Mouse (Mus musculus) hindbrain, embryonic 11.5 days (tissue): ENCODE measurements at regions not wholly inside any gene's neighbourhood (a gene's known extent, or its start where the extent isn't known, plus 50 kb on each side); places are given as distances from the start of the nearest gene placed in this dataset.

Experiments used
- ATAC-seq: fragments of 200-750 bp; cut with Nextera tagmentation; 2 replicates; pipeline ENCODE4 v1.8.0; 2017; ENCODE audit warnings: mild to moderate bottlenecking, moderate TSS enrichment, moderate library complexity; ENCODE audit not compliant: low FRiP score
- DNase-seq: peaks from one replicate; pipeline ENCODE4 v3.0.0-alpha.2; 2015; ENCODE audit warnings: low spot score
- H3K27ac ChIP-seq: fragments of 300-500 bp; sonication (generic); 2 replicates; pipeline ENCODE4 v1.5.1; 2014; ENCODE audit warnings: mild to moderate bottlenecking, low read depth, low read length
- H3K27me3 ChIP-seq: fragments of 300-500 bp; sonication (generic); 2 replicates; pipeline ENCODE4 v1.6.1; 2014; ENCODE audit warnings: mild to moderate bottlenecking, low read length, moderate library complexity, mixed read lengths; ENCODE audit not compliant: control insufficient read depth, insufficient read depth
- H3K36me3 ChIP-seq: fragments of 300-500 bp; sonication (generic); 2 replicates; pipeline ENCODE4 v1.6.1; 2014; ENCODE audit warnings: mild to moderate bottlenecking, low read length, moderate library complexity, mixed read lengths; ENCODE audit not compliant: control insufficient read depth, insufficient read depth
- H3K4me1 ChIP-seq: fragments of 300-500 bp; sonication (generic); replicated peaks from 2 replicates; pipeline ENCODE4 v1.6.1; 2014; ENCODE audit warnings: low read length, mixed read lengths; ENCODE audit not compliant: control insufficient read depth, insufficient read depth
- H3K4me2 ChIP-seq: fragments of 300-500 bp; sonication (generic); replicated peaks from 2 replicates; pipeline ENCODE4 v1.6.1; 2014; ENCODE audit warnings: mild to moderate bottlenecking, low read depth, low read length
- H3K4me3 ChIP-seq: fragments of 300-500 bp; sonication (generic); 2 replicates; pipeline ENCODE4 v1.5.1; 2014; ENCODE audit warnings: low read depth, low read length
- H3K9ac ChIP-seq: fragments of 300-500 bp; sonication (generic); 2 replicates; pipeline ENCODE4 v1.6.1; 2014; ENCODE audit warnings: low read depth, low read length
- H3K9me3 ChIP-seq: fragments of 300-500 bp; sonication (generic); 2 replicates; pipeline ENCODE4 v1.6.1; 2016; ENCODE audit warnings: low read length; ENCODE audit not compliant: control insufficient read depth
- WGBS: fragments of 180-500 bp; shearing (Covaris S2); extraction: QIAGEN DNeasy Blood & Tissue Kit; methylation state at CpG from one replicate; pipeline ENCODE4 v1.1.7; 2014; 5-methylcytosine and 5-hydroxymethylcytosine counted together

GRCm38 (mm10) chr11:15572716-15573115, 684.8 kb upstream of the Vstm2a start:
- no peak overlapping the region for H3K4me2 ChIP-seq
- DNase-seq, result no peak

GRCm38 (mm10) chr11:15619963-15620362, 637.6 kb upstream of the Vstm2a start:
- WGBS, result 55% methylated on average over 4 of the region's 4 CpGs
- Histone ChIP-seq H3K27me3 (no peaks in the 10 kb centered on the region), H3K9me3 (no peaks in the 10 kb centered on the region), H3K4me1 (no peaks in the 10 kb centered on the region), H3K36me3 (no peaks in the 10 kb centered on the region), H3K4me2 (no peak overlapping the region), H3K9ac (no peak overlapping the region), H3K27ac (no peak overlapping the region), H3K4me3 (no peak overlapping the region)
- peak; percentile 2 for DNase-seq
- ATAC-seq, result peak; percentile 70

More at GRCm38 (mm10) chr11:15572716-15573115, 684.8 kb upstream of the Vstm2a start:
- H3K27ac ChIP-seq, result no peak overlapping the region
- no peaks in the 10 kb centered on the region for H3K9me3 ChIP-seq
- H3K27me3 ChIP-seq, result no peaks in the 10 kb centered on the region
- no peak overlapping the region for H3K4me3 ChIP-seq
- H3K4me1 ChIP-seq, result no peaks in the 10 kb centered on the region
- ATAC-seq, result no peak
- no peak overlapping the region for H3K9ac ChIP-seq
- no peaks in the 10 kb centered on the region for H3K36me3 ChIP-seq

GRCm38 (mm10) chr11:15649025-15649680, 608.4 kb upstream of the Vstm2a start:
- Histone ChIP-seq H3K27ac (no peak overlapping the region), H3K4me3 (no peak overlapping the region), H3K4me1 (no peaks in the 10 kb centered on the region), H3K4me2 (no peak overlapping the region), H3K27me3 (no peaks in the 10 kb centered on the region), H3K9me3 (no peaks in the 10 kb centered on the region), H3K9ac (no peak overlapping the region), H3K36me3 (no peaks in the 10 kb centered on the region)
- peak; percentile 81 for ATAC-seq
- peak; percentile 21 for DNase-seq

GRCm38 (mm10) chr11:15689073-15689472, 568.5 kb upstream of the Vstm2a start:
- Histone ChIP-seq H3K4me2 (no peak overlapping the region), H3K36me3 (no peaks in the 10 kb centered on the region), H3K27ac (no peak overlapping the region), H3K9ac (no peak overlapping the region), H3K4me1 (no peaks in the 10 kb centered on the region), H3K27me3 (no peaks in the 10 kb centered on the region), H3K4me3 (no peak overlapping the region), H3K9me3 (no peaks in the 10 kb centered on the region)
- DNase-seq, result no peak
- WGBS, result 74% methylated on average over 1 of the region's 1 CpGs
- ATAC-seq, result no peak

- WGBS, result 61% methylated on average over 2 of the region's 2 CpGs
- no peaks in the 10 kb centered on the region for H3K36me3 ChIP-seq
- DNase-seq (no peak), ATAC-seq (no peak)
- H3K9me3 ChIP-seq, result no peaks in the 10 kb centered on the region
- H3K9ac ChIP-seq, result no peak overlapping the region
- no peaks in the 10 kb centered on the region for H3K27me3 ChIP-seq
- H3K4me2 ChIP-seq, result no peak overlapping the region
- H3K4me1 ChIP-seq, result no peaks in the 10 kb centered on the region
- no peak overlapping the region for H3K27ac ChIP-seq
- no peak overlapping the region for H3K4me3 ChIP-seq
Measured at GRCm38 (mm10) chr11:15698001-15698756, 559.3 kb upstream of the Vstm2a start.

- Histone ChIP-seq H3K36me3 (no peaks in the 10 kb centered on the region), H3K9ac (no peak overlapping the region), H3K4me2 (no peak overlapping the region), H3K9me3 (no peaks in the 10 kb centered on the region), H3K4me3 (no peak overlapping the region), H3K27me3 (no peaks in the 10 kb centered on the region), H3K4me1 (no peaks in the 10 kb centered on the region), H3K27ac (no peak overlapping the region)
- ATAC-seq (no peak), DNase-seq (no peak)
Measured at GRCm38 (mm10) chr11:15715987-15716386, 541.5 kb upstream of the Vstm2a start.

GRCm38 (mm10) chr11:15717536-15717935, 540.0 kb upstream of the Vstm2a start:
- no peak for DNase-seq
- Histone ChIP-seq H3K4me2 (no peak overlapping the region), H3K27me3 (no peaks in the 10 kb centered on the region), H3K9me3 (no peaks in the 10 kb centered on the region), H3K9ac (no peak overlapping the region), H3K4me1 (no peaks in the 10 kb centered on the region), H3K36me3 (no peaks in the 10 kb centered on the region), H3K27ac (no peak overlapping the region), H3K4me3 (no peak overlapping the region)
- no peak for ATAC-seq
- 76% methylated on average over 1 of the region's 1 CpGs for WGBS

- no peak overlapping the region for H3K9ac ChIP-seq
- DNase-seq (no peak), ATAC-seq (no peak)
- H3K4me2 ChIP-seq, result no peak overlapping the region
- no peaks in the 10 kb centered on the region for H3K27me3 ChIP-seq
- no peak overlapping the region for H3K27ac ChIP-seq
- no peaks in the 10 kb centered on the region for H3K4me1 ChIP-seq
- no peaks in the 10 kb centered on the region for H3K36me3 ChIP-seq
- no peak overlapping the region for H3K4me3 ChIP-seq
- no peaks in the 10 kb centered on the region for H3K9me3 ChIP-seq
Measured at GRCm38 (mm10) chr11:15737621-15738020, 519.9 kb upstream of the Vstm2a start.

- no peak for ATAC-seq
Measured at GRCm38 (mm10) chr11:15756006-15756405, 501.5 kb upstream of the Vstm2a start.

More at GRCm38 (mm10) chr11:15756006-15756405, 501.5 kb upstream of the Vstm2a start:
- no peak for DNase-seq
- no peak overlapping the region for H3K9ac ChIP-seq
- no peaks in the 10 kb centered on the region for H3K36me3 ChIP-seq
- H3K27me3 ChIP-seq, result no peaks in the 10 kb centered on the region
- no peaks in the 10 kb centered on the region for H3K9me3 ChIP-seq
- H3K4me2 ChIP-seq, result no peak overlapping the region
- no peak overlapping the region for H3K4me3 ChIP-seq
- WGBS, result 81% methylated on average over 1 of the region's 1 CpGs
- no peaks in the 10 kb centered on the region for H3K4me1 ChIP-seq
- no peak overlapping the region for H3K27ac ChIP-seq
